Mouse (Mus musculus) forebrain, embryonic 11.5 days (tissue): Measurements from ENCODE around the gene Acat3. TPM values are rescaled to one million over a fixed set of nuclear protein-coding genes. Genes with fewer than 3 reads are reported as not detected.
"Not testable (repeated sequence)": the region's sequence is repeated elsewhere in the genome, so short reads cannot be mapped to it uniquely, and the experiment has no call there.

ENCODE experiments used
- ATAC-seq: fragments of 200-750 bp; cut with Nextera tagmentation; replicated peaks from 2 replicates; pipeline ENCODE4 v1.8.0; 2017; ENCODE audit warnings: moderate TSS enrichment; ENCODE audit not compliant: low FRiP score
- DNase-seq: peaks from one replicate; pipeline ENCODE4 v3.0.0-alpha.2; 2017; ENCODE audit warnings: low spot score
- H3K27ac ChIP-seq: fragments of 300-500 bp; sonication (generic); 2 replicates; pipeline ENCODE4 v1.5.1; 2014; ENCODE audit warnings: low read depth, low read length
- H3K27me3 ChIP-seq: fragments of 300-500 bp; sonication (generic); 2 replicates; pipeline ENCODE4 v1.6.1; 2014; ENCODE audit warnings: mild to moderate bottlenecking, low read length, mixed read lengths; ENCODE audit not compliant: control insufficient read depth, insufficient read depth
- H3K36me3 ChIP-seq: fragments of 300-500 bp; sonication (generic); 2 replicates; pipeline ENCODE4 v1.6.1; 2014; ENCODE audit warnings: mild to moderate bottlenecking, low read length, moderate library complexity, mixed read lengths; ENCODE audit not compliant: control insufficient read depth, insufficient read depth
- H3K4me1 ChIP-seq: fragments of 300-500 bp; sonication (generic); replicated peaks from 2 replicates; pipeline ENCODE4 v1.6.1; 2014; ENCODE audit warnings: low read length, mixed read lengths; ENCODE audit not compliant: control insufficient read depth, insufficient read depth
- H3K4me2 ChIP-seq: fragments of 300-500 bp; sonication (generic); 2 replicates; pipeline ENCODE4 v1.6.1; 2014; ENCODE audit warnings: low read depth, mild to moderate bottlenecking, low read length, moderate library complexity, mixed read lengths; ENCODE audit not compliant: severe bottlenecking
- H3K4me3 ChIP-seq: fragments of 300-500 bp; sonication (generic); 2 replicates; pipeline ENCODE4 v1.5.1; 2014; ENCODE audit warnings: low read depth, low read length
- H3K9ac ChIP-seq: fragments of 300-500 bp; sonication (generic); 2 replicates; pipeline ENCODE4 v1.6.1; 2014; ENCODE audit warnings: low read length
- H3K9me3 ChIP-seq: fragments of 300-500 bp; sonication (generic); 2 replicates; pipeline ENCODE4 v1.6.1; 2016; ENCODE audit warnings: low read length, mixed read lengths; ENCODE audit not compliant: control insufficient read depth
- WGBS: fragments of 180-500 bp; shearing (Covaris S2); extraction: QIAGEN DNeasy Blood & Tissue Kit; methylation state at CpG from one replicate; pipeline ENCODE4 v1.1.7; 2014; 5-methylcytosine and 5-hydroxymethylcytosine counted together
- polyA plus RNA-seq: library from polyadenylated mRNA; unstranded; fragments of >200 nt; fragmentation: Nextera tagmentation; extraction: Ambion mirVana; gene quantifications from 2 replicates; pipeline ENCODE4 v1.2.1, GENCODE M21; 2014

The Acat3 gene
- polyA plus RNA-seq, 1 experiment from 2014 or later = 1.3 TPM

DNA sequence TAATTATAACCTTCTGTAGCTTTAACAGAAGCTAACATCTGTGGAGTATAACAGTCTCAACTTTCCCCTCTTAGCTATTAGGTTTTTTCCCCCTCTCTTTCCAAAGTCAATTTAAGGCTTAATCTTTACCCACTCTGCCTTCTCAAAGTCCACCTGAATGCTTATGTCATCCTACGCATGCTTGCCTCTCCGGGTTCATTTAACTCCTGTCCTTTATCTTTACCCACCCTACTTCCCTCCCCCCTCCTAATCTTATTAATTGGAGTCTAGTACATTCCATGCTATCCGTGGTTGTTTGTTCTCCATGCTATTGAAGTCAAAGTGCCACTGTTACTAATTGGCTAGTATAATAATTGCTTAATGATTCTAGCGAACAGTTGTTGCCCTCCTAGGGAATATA is 4.7 kb downstream of the Acat3 start:
- H3K27ac ChIP-seq = no peak overlapping the region
- 25% methylated on average over 4 of the region's 4 CpGs for WGBS
- 0 out of 2 replicates have a peak, but pooled peaks have one; percentile 6 for ATAC-seq

DNA sequence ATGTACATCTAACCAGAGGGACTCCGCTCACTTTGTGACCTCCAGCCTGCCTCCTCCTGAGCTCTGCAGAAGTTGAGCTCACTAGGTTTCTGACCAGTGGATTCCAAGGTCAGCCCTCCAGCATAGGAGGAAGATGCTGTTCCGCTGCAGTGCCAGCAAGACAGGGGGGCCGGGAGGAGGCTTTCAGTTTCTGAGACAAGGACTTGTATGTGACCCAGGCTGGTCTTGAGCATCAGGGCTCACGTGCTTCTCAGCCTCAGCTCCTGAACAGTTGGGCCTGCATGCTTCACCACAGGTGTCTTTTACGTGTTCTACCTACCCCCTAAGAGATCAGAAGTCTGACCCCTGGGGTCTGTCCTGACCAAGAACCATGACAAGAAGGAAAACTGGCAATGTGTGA is 8.8 kb downstream of the Acat3 start:
- H3K27me3 ChIP-seq, H3K9me3 ChIP-seq, DNase-seq, H3K4me1 ChIP-seq, H3K4me2 ChIP-seq, H3K9ac ChIP-seq, H3K27ac ChIP-seq, ATAC-seq, H3K4me3 ChIP-seq, H3K36me3 ChIP-seq: not testable (repeated sequence)
- 92% methylated on average over 5 of the region's 5 CpGs for WGBS

More for the DNA sequence above, 4.7 kb downstream of the Acat3 start:
- no peak overlapping the region for H3K4me3 ChIP-seq
- no peak overlapping the region for H3K4me2 ChIP-seq
- no peaks in the 10 kb centered on the region for H3K27me3 ChIP-seq
- no peaks in the 10 kb centered on the region for H3K9me3 ChIP-seq
- peaks cover 3% of the 10 kb centered on the region; the same call in 1 of the 2 replicates for H3K4me1 ChIP-seq
- no peaks in the 10 kb centered on the region for H3K36me3 ChIP-seq
- no peak overlapping the region for H3K9ac ChIP-seq
- no peak for DNase-seq

DNA sequence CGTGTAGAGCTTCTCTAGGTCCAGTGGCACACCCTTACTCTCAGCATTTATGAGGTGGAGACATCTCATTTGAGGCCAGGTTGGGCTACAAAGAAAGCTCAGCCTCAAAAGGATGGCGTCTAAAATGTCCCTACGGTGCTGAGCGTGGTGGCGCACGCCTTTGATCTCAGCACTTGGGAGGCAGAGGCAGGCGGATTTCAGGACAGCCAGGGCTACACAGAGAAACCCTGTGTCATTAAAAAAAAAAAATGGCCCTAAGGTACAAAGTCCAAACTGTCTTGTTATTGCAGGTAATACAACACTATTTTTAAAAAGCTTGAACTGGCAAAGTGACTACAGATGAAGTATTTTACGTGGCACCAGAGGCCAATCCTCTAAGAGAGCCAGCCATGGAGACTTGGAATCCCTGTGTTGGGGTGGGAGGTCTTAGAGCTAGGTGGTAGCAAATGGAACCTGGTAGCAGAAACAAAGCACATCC is 14.7 kb downstream of the Acat3 start:
- H3K27me3 ChIP-seq = no peaks in the 10 kb centered on the region
- H3K4me1 ChIP-seq = no peaks in the 10 kb centered on the region
- WGBS = 89% methylated on average over 8 of the region's 8 CpGs
- no peak for DNase-seq
- no peak overlapping the region for H3K9ac ChIP-seq
- no peak overlapping the region for H3K4me2 ChIP-seq
- H3K9me3 ChIP-seq = no peaks in the 10 kb centered on the region
- no peak overlapping the region for H3K4me3 ChIP-seq
- no peak overlapping the region for H3K27ac ChIP-seq
- peaks cover 22% of the 10 kb centered on the region; the same call in 1 of the 2 replicates for H3K36me3 ChIP-seq
- ATAC-seq = no peak

DNA sequence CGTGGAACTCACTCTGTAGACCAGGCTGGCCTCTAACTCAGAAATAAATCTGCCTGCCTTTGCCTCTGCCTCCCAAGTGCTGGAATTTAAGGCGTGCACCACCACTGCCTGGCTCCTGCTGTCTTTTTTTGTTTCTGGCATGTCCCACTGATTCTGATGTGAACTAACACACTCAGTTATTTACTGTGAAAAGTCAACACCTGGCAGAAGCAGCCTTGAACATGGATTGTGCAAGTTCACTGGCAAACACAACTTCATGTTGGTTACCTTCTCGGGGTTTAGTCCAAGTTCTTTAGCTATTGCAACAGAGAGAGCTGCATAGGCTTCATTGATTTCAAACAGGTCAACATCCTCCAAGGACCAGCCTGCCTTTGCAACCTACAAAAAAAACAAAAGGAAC is 15.4 kb downstream of the Acat3 start:
- Histone ChIP-seq H3K9ac (no peak overlapping the region), H3K4me1 (no peaks in the 10 kb centered on the region), H3K4me2 (no peak overlapping the region), H3K9me3 (no peaks in the 10 kb centered on the region), H3K4me3 (no peak overlapping the region), H3K36me3 (peaks cover 25% of the 10 kb centered on the region; the same call in 1 of the 2 replicates), H3K27ac (no peak overlapping the region), H3K27me3 (no peaks in the 10 kb centered on the region)
- ATAC-seq (no peak), DNase-seq (no peak)
- 93% methylated on average over 3 of the region's 3 CpGs for WGBS

DNA sequence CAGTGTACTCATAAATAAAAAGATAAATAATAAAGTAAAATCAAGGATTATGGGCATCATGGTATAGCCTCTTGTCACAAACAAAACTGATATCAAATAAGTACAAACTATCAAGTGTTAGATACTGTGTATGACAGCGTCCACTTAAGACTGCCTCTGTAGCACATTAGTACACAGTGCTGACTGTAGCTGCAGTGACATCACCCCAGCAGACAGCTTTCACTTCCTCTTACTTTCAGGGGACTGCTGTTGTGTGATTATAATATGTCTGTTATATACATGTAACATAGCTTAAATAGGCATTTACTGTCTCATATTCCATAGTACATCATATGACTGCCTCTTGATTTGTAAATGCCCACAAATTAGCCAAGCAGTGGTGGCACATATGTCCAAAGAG is 19.3 kb downstream of the Acat3 start:
- H3K27me3 ChIP-seq = no peaks in the 10 kb centered on the region
- H3K4me3 ChIP-seq = no peak overlapping the region
- DNase-seq (no peak), ATAC-seq (no peak)
- no peaks in the 10 kb centered on the region for H3K9me3 ChIP-seq
- no peak overlapping the region for H3K27ac ChIP-seq
- peaks cover 32% of the 10 kb centered on the region; the same call in 1 of the 2 replicates for H3K36me3 ChIP-seq
- H3K9ac ChIP-seq = no peak overlapping the region
- 100% methylated on average over 1 of the region's 1 CpGs for WGBS
- no peak overlapping the region for H3K4me2 ChIP-seq
- 0 out of 2 replicates have a peak, but pooled peaks cover 2% of the 10 kb centered on the region for H3K4me1 ChIP-seq

DNA sequence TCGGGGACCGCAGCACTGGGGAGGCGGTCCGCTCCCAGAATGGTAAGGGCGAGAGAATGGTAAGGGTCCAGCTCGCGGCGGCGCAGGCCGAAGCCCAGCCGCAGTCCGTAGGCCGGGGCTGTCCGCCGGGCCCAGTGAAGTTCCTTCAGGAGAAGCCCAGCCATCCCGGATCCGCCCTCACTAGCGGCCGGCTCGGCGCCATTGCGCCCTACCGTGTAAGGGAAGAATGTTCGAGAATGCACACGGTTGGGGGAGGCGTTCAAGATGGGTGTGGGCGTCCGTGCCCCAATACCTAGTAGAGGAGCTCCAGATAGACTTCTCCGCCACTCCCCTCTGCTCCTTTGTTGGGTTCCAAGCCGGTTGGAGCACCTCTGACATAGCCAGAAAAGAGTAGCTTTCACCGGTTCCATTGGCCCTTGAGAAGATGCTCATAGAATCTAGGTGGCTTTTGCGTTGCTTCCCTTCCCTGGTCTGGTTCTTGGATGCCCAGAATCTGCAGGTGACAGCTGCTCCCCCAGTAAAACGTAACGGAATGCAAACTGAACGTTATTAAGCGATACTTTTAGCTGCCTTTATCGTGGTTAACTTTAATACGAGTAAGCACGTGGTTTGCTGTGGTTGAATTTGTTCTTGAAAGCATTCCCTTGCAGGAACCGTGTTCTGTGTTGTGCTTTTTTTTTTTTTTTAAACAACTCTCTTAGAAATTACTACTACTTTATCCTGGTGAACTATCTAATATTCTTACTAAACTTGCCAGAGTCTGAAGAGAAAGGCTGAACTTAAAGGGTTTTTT is 23.6 kb downstream of the Acat3 start:
- DNase-seq = no peak
- Histone ChIP-seq H3K36me3 (peaks cover 23% of the 10 kb centered on the region; the same call in 1 of the 2 replicates), H3K4me2 (peak overlapping the region; percentile 74)

DNA sequence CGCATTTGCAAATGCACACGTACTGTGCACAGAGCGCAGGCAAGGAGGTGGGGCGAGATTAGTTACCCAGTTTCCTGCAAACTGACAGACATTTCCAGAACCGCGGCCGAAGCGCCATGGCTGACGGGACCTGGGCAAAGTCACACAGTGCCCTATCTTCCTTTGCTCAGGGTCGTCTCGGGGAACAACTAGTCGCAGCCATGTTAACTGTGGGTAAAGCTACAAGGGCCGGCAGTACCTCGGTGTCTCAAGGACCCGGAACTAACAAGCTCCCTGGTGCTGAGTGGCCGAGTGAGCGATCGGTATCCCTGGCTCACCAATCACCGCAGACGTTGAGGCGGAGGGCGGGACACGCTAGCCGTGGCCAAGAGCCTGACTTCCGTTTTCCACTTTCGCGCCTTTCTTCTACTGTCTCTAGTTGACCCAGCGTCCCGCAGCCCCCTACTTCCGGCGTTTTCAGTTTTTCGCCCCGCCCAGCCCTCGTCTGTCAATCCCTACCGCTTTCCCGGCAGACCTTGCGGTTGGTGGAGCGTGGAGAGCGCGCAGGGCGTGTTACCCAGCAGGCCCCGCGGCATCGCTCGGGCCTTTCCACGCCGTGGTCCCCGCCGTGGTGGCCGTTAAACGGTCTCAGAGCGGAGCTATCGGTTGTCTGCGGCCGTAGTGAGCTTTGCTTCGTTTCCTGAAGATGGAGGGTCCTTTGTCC is 24.4 kb downstream of the Acat3 start, which contains the start of gene Mrpl18:
Mrpl18 (minus strand) TSS at position 465 of the 703 bp plus-strand sequence.
- Histone ChIP-seq H3K27me3 (no peaks in the 10 kb centered on the region), H3K9me3 (no peaks in the 10 kb centered on the region), H3K4me3 (peak within 1 kb of the TSS; percentile 80), H3K4me2 (peak within 1 kb of the TSS; percentile 77), H3K9ac (peak within 1 kb of the TSS; percentile 96), H3K27ac (peak within 1 kb of the TSS; percentile 78), H3K36me3 (peaks cover 20% of the 10 kb centered on the region; the same call in 1 of the 2 replicates), H3K4me1 (peaks cover 2% of the 10 kb centered on the region; the same call in 1 of the 2 replicates)
- peak; percentile 99 for ATAC-seq
- WGBS = under 1% methylated on average over 56 of the region's 56 CpGs
- peak; percentile 99 for DNase-seq

More for the DNA sequence above, 23.6 kb downstream of the Acat3 start:
- peaks cover 2% of the 10 kb centered on the region; the same call in 1 of the 2 replicates for H3K4me1 ChIP-seq
- peak overlapping the region; percentile 96 for H3K9ac ChIP-seq
- peak; percentile 68 for ATAC-seq
- peak overlapping the region; percentile 80 for H3K4me3 ChIP-seq
- H3K27me3 ChIP-seq = no peaks in the 10 kb centered on the region
- H3K9me3 ChIP-seq = no peaks in the 10 kb centered on the region
- under 1% methylated on average over 40 of the region's 40 CpGs for WGBS
- H3K27ac ChIP-seq = peak overlapping the region; percentile 78

DNA sequence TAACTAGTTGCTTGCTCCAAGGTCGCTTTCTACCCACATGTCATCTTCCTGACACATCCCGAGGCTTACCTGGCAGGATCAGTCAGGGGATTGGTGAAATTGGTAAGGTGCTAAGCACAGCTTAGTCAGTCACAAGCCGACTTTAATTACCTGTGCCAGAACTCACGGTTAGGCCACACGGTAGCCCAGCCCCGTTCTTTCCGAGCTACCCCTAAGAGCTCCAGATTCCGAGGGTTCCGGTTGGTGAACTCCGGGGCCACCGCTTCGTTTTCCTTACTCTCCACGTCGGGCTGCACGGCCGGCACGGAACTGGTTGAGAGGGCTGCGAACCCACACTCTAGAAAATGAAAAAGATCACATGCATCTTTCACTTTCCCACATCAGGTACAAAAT is 24.9 kb downstream of the Acat3 start, which contains the start of gene Tcp1:
Tcp1 (plus strand) TSS at position 214 of the 393 bp plus-strand sequence.
- Histone ChIP-seq H3K9ac (peak within 1 kb of the TSS; percentile 96), H3K4me3 (peak within 1 kb of the TSS; percentile 80), H3K36me3 (peaks cover 19% of the 10 kb centered on the region; the same call in 1 of the 2 replicates), H3K27me3 (no peaks in the 10 kb centered on the region), H3K27ac (peak within 1 kb of the TSS; percentile 78), H3K4me2 (peak within 1 kb of the TSS; percentile 77), H3K4me1 (peaks cover 2% of the 10 kb centered on the region; the same call in 1 of the 2 replicates), H3K9me3 (no peaks in the 10 kb centered on the region)
- DNase-seq = no peak
- WGBS = under 1% methylated on average over 18 of the region's 18 CpGs
- ATAC-seq = 0 out of 2 replicates have a peak, but pooled peaks have one; percentile 2
